Mouse (Mus musculus): Measurements from ENCODE around the gene Creb5. TPM values are rescaled to one million over a fixed set of nuclear protein-coding genes. Genes with fewer than 3 reads are reported as not detected.
A peak's percentile ranks its signal among the peaks of the same experiment; 100 is the strongest.

Gene Creb5
- polyA plus RNA-seq, 1 experiment from 2014 or later, result 13.9 TPM

DNA sequence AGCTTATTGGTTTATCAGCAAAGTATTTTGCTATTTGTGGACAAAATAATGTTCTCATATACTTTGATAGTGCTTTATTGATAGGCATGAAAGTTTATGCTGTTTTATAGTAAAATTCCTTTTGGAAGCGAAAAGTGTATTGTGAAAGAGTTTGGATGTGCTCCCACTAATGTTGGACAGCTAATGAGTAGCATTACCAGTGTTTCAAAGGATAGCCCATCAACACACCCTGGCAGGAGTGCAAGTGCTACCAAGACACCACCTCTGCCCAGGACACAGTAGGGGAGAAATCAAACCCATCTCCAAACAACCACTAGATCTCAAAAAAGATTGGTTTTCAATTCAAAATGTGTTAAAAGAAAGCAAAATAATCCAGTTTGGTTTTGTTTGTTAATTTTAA, 403.9 kb downstream of the Creb5 start:
- H3K27ac ChIP-seq (replicated peaks), result no peak overlapping the region
- H3K4me3 ChIP-seq, result no peak overlapping the region
- 90% methylated on average over 1 of the region's 1 CpGs for WGBS
- no peak for DNase-seq (ENCODE audit: low spot score)
- no peaks in the 10 kb centered on the region; the same call in 1 of the 2 replicates for H3K36me3 ChIP-seq (replicated peaks)
- H3K27me3 ChIP-seq (replicated peaks; ENCODE audit: low read depth, poor library complexity, severe bottlenecking), result no peaks in the 10 kb centered on the region
- no peaks in the 10 kb centered on the region for H3K9me3 ChIP-seq
- peaks cover 29% of the 10 kb centered on the region for H3K4me1 ChIP-seq

DNA sequence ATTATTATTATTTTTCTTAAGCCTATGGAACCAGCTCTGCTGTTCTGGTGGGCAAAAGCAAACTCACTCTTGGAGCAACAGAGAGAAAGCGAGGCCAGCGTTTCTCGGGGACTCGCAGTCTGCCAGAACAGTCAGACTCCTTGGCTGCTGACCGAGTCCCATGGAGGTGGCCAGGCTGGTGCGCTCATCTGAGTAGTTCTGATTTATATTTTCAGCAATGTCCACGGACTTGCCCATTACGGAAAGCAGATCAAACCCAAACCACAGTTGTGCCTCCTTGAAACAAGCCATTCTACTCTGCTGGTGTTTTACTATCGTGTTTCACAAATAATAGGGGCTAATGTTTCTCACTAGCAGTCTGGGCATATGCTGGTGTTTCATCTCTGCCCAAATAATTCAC, 408.1 kb downstream of the Creb5 start:
- Histone ChIP-seq H3K27ac (replicated peaks) (no peak overlapping the region), H3K4me1 (peaks cover 39% of the 10 kb centered on the region), H3K4me3 (no peak overlapping the region), H3K9me3 (no peaks in the 10 kb centered on the region), H3K36me3 (replicated peaks) (no peaks in the 10 kb centered on the region; the same call in 1 of the 2 replicates), H3K27me3 (replicated peaks; ENCODE audit: low read depth, poor library complexity, severe bottlenecking) (no peaks in the 10 kb centered on the region)
- 75% methylated on average over 9 of the region's 9 CpGs for WGBS
- DNase-seq (ENCODE audit: low spot score), result no peak

DNA sequence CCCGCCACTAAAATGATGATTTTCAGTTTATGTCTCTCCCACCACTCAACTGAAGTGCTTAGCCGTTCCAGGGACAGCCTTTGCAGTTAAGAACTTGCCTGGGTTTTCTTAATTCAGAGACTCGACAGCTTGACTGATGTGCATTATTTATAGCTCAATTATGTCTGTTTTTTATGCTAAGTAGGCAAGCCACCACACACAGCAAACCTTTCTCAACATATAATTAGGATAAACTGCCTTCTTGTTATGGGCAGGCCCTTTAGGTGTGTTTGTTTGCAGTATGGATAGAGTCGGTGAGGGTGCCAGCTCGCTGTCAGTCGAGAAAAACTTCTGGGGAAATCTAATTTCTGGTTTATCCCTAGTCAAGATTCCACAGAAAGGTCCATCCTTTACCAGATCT, 409.4 kb downstream of the Creb5 start:
- Histone ChIP-seq H3K27ac (replicated peaks) (no peak overlapping the region), H3K36me3 (replicated peaks) (no peaks in the 10 kb centered on the region; the same call in 1 of the 2 replicates), H3K4me1 (peaks cover 39% of the 10 kb centered on the region), H3K4me3 (no peak overlapping the region), H3K27me3 (replicated peaks; ENCODE audit: low read depth, poor library complexity, severe bottlenecking) (no peaks in the 10 kb centered on the region), H3K9me3 (no peaks in the 10 kb centered on the region)
- WGBS, result 70% methylated on average over 6 of the region's 6 CpGs
- no peak for DNase-seq (ENCODE audit: low spot score)

DNA sequence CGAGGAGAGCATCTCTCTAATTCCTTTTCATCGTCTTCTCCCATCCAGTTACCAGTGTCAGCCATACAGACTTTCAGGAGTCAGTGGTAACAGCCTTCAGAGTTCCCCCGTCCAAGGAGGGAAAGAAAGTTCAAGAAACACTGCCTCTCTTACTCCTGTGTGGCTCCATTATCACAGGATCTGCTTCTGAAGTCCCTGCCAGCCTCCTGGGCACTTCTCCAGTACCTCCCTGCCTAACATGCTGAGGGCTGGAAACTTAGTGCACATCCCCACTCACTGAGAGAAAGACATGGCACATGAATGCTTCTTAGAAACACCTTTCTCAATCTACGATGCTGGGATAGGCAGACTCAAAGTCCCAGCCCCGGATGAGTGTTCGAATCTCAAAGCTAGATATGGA, 409.9 kb downstream of the Creb5 start:
- no peak for DNase-seq (ENCODE audit: low spot score)
- H3K27me3 ChIP-seq (replicated peaks; ENCODE audit: low read depth, poor library complexity, severe bottlenecking), result no peaks in the 10 kb centered on the region
- no peaks in the 10 kb centered on the region; the same call in 1 of the 2 replicates for H3K36me3 ChIP-seq (replicated peaks)
- H3K27ac ChIP-seq (replicated peaks), result no peak overlapping the region
- no peaks in the 10 kb centered on the region for H3K9me3 ChIP-seq
- WGBS, result 80% methylated on average over 6 of the region's 6 CpGs
- no peak overlapping the region for H3K4me3 ChIP-seq
- H3K4me1 ChIP-seq, result peaks cover 39% of the 10 kb centered on the region

DNA sequence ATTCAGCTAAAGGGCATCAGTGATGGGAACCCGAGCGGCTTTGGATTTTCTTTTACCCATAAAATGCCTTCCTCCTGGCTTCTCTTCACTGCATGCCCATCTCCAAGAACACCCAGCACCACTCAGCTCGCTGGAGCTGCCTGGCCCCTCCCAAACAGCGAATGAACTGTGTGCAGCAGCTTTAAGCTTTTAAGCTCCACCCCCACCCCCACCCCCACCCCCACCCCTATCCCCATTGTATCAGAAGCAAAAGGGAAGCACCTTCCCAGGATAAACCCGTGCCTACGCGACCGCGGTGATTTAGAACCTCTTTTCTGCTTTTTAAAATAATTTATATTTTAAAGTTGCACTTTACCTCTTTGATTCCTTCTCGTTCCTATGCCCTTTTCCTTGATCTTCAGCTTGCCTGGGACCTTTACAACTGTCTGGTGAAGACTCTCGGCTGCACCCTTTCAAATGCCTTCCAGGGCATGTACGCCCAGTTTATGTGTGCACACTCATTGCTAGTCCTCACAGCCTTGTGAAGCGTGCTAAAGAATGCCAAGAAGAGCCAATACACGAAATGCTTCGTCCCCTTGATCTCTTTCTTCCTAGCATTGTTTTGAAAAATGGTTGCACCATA, 411.2 kb downstream of the Creb5 start:
- no peaks in the 10 kb centered on the region for H3K27me3 ChIP-seq (replicated peaks; ENCODE audit: low read depth, poor library complexity, severe bottlenecking)
- peak overlapping the region; percentile 44 for H3K4me3 ChIP-seq
- peaks cover 34% of the 10 kb centered on the region for H3K4me1 ChIP-seq
- peak overlapping the region; percentile 77 for H3K27ac ChIP-seq (replicated peaks)
- H3K9me3 ChIP-seq, result no peaks in the 10 kb centered on the region
- DNase-seq (ENCODE audit: low spot score), result peak; percentile 77
- WGBS, result 8% methylated on average over 15 of the region's 15 CpGs
- no peaks in the 10 kb centered on the region for H3K36me3 ChIP-seq (replicated peaks)

DNA sequence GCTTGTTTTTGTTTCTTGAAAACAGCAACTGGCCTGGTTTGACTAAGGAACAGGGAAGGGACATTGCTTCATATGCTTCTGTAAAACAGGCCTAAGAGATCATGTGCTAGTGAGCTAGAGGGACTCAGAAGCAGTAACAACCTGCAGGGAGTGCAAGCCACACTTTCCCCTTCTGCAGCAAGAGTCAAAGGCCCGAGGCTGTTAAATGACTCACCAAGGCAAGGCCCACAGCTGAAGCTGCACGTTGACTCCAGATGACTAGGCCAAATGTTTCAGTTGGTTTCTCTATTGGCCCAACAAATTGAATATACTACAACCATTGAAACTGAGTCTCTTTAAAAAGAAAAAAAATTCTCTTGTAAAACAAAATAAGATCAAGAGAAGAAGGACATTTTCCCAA, 417.4 kb downstream of the Creb5 start:
- Histone ChIP-seq H3K9me3 (no peaks in the 10 kb centered on the region), H3K27me3 (replicated peaks; ENCODE audit: low read depth, poor library complexity, severe bottlenecking) (no peaks in the 10 kb centered on the region), H3K27ac (replicated peaks) (no peak overlapping the region), H3K4me1 (0 out of 2 replicates have a peak, but pooled peaks cover 3% of the 10 kb centered on the region), H3K36me3 (replicated peaks) (no peaks in the 10 kb centered on the region), H3K4me3 (no peak overlapping the region)
- no peak for DNase-seq (ENCODE audit: low spot score)
- 44% methylated on average over 2 of the region's 2 CpGs for WGBS

DNA sequence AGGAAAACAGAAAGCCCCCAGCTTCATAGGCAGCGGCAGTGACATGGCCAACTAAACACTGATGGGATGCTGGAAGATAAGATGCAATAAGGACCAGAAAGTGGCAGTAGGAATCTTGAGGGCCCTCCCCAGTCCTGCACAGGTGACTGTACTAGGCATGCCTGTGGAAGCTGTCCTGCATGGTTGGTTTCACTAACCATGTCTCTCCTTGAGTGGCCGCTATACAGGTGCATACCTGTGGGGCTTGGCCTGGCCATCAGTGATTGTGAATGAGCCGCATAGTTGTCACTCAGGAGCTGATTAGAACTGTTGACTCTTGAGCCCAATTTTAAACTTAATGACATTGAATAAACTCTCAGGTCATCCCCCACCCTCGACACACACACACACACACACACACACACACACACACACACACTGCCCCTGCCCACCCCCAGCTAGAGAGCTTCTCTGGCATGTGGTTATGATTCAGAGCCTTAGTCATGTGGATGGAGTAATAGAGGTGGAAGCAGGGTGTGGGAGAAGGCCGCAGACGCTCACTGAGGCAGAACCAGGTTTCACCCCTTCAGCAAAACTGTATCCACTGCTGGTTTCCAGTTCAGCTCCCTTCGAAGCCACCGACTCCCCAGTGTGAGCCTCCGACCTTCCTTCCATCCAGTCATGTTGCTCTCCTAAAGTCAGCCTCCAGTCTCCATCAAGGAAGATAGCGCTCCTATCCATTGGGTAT, 419.7 kb downstream of the Creb5 start:
- 91% methylated on average over 10 of the region's 10 CpGs for WGBS
- Histone ChIP-seq H3K27ac (replicated peaks) (no peak overlapping the region), H3K27me3 (replicated peaks; ENCODE audit: low read depth, poor library complexity, severe bottlenecking) (no peaks in the 10 kb centered on the region), H3K4me1 (0 out of 2 replicates have a peak, but pooled peaks cover 3% of the 10 kb centered on the region), H3K36me3 (replicated peaks) (no peaks in the 10 kb centered on the region), H3K4me3 (no peak overlapping the region), H3K9me3 (no peaks in the 10 kb centered on the region)
- no peak for DNase-seq (ENCODE audit: low spot score)

DNA sequence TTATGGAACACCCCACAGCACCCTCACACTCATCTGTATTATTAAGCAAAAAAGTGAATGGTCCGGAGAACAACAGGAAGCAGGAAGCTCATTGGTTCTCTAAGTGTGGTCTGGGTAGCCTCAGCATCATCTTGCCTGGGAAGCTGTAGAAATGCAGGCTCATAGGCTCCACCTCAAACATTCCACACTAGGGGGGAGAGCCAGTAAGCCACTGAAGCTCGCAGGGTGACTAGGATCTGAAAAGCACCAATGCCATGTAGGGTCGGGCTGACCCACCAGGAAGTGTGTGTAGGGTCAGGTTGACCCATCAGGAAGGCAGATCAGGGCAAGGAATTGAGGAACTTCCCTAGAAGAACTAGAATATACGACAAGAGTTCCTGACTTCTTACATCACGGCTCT, 420.7 kb downstream of the Creb5 start:
- Histone ChIP-seq H3K4me1 (0 out of 2 replicates have a peak, but pooled peaks cover 3% of the 10 kb centered on the region), H3K27me3 (replicated peaks; ENCODE audit: low read depth, poor library complexity, severe bottlenecking) (no peaks in the 10 kb centered on the region), H3K27ac (replicated peaks) (no peak overlapping the region), H3K9me3 (no peaks in the 10 kb centered on the region), H3K4me3 (no peak overlapping the region), H3K36me3 (replicated peaks) (no peaks in the 10 kb centered on the region)
- DNase-seq (ENCODE audit: low spot score), result no peak
- WGBS, result 65% methylated on average over 5 of the region's 5 CpGs

DNA sequence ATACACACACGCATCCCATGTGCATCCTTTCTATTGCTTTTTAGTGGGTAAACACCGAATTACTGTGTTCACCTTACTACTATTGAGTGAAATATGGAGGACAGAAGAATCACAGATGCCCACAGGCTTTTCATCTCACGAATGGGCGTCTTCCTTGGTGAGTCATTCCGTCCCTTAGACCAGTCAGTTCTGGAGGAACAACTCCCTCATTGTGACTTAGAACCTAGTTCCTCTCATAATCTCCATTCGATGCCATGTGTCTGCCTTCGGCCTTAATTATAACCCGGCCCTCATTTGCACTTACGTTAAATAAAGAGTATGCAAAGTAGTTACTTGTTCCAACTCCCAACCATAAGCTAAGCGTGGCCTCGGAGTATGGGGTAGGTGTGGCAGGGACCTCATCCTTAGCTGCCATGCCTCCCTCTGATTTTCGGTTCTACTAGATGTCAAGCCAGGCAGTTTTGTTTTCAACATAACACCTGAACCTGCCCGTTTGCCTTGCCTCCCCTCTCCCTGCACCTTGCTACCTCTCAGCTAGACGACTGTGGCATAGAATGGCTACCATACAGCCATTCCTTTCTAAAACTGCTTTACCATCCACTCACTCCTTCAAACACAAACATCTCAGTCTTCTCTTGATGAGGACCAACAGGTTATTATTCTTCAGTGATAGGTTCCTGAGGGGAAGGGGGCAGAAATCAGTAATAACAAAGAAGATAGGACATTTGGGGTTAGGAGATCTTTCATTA, 422.8 kb downstream of the Creb5 start:
- Histone ChIP-seq H3K4me3 (no peak overlapping the region), H3K36me3 (replicated peaks) (no peaks in the 10 kb centered on the region), H3K4me1 (0 out of 2 replicates have a peak, but pooled peaks cover 3% of the 10 kb centered on the region), H3K27me3 (replicated peaks; ENCODE audit: low read depth, poor library complexity, severe bottlenecking) (no peaks in the 10 kb centered on the region), H3K27ac (replicated peaks) (no peak overlapping the region), H3K9me3 (no peaks in the 10 kb centered on the region)
- 91% methylated on average over 14 of the region's 14 CpGs for WGBS
- DNase-seq (ENCODE audit: low spot score), result no peak

DNA sequence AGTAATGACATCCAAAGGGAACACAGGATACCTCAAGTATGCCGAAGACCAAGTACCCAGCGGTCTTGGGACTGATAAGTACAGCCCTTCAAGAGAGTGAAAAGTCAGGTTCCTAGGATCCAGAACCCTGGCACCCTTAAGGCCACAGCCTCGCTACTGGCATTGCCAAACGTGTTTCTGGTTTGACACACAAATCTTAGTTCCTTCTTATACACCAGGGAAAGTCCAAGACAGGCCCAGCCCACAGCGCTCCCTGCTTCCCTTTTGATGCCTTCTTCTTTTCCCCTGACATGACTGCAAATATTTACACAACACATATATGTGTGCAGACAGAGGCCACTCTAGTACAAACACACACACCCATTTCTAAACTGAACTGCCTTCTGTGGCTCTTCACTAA, 423.5 kb downstream of the Creb5 start:
- WGBS, result 89% methylated on average over 5 of the region's 5 CpGs
- Histone ChIP-seq H3K27me3 (replicated peaks; ENCODE audit: low read depth, poor library complexity, severe bottlenecking) (no peaks in the 10 kb centered on the region), H3K27ac (replicated peaks) (no peak overlapping the region), H3K9me3 (no peaks in the 10 kb centered on the region), H3K36me3 (replicated peaks) (no peaks in the 10 kb centered on the region), H3K4me1 (0 out of 2 replicates have a peak, but pooled peaks cover 3% of the 10 kb centered on the region), H3K4me3 (no peak overlapping the region)
- DNase-seq (ENCODE audit: low spot score), result no peak

DNA sequence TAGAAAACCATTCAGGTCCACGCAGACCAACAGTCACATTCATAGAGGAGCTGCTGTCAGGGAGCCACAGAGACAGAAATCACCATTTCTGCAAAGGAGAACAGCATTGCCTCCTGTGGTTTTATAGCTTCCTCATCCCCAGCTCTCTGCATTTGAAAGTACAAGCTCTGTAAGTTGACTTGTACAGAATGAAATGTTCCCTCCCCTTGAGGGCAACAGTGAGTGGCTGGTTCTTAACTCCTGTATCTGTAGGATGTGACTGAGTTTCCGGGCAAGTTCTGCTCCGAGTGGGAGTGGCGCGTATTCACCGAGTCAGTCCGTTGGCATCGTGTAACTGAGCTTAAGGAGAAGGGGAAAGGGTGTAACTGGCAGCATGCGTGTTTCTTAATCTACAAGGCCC, 426.1 kb downstream of the Creb5 start:
- 89% methylated on average over 9 of the region's 9 CpGs for WGBS
- no peaks in the 10 kb centered on the region for H3K36me3 ChIP-seq (replicated peaks)
- H3K27me3 ChIP-seq (replicated peaks; ENCODE audit: low read depth, poor library complexity, severe bottlenecking), result no peaks in the 10 kb centered on the region
- no peak for DNase-seq (ENCODE audit: low spot score)
- no peak overlapping the region for H3K27ac ChIP-seq (replicated peaks)
- H3K9me3 ChIP-seq, result no peaks in the 10 kb centered on the region
- H3K4me1 ChIP-seq, result no peaks in the 10 kb centered on the region
- H3K4me3 ChIP-seq, result no peak overlapping the region

DNA sequence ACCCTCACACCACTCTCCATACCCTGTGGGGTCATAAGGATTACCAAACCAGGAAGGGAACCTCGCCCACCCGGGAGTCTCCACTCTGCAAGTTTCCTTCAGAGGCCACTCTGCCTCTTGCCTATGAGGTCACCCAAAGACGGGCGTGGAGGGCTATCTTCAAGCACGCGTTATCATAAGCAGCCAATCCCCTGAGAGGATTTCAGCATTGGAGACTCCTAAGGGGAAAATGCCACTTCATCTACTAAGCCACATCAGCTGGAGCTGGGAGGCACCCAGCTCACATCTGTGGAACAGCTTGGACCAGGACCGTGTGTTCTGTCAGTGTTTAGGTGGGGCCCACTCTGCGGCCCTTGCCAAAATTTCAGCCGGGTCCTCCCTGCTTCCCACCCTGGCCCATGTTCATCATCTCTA, 427.8 kb downstream of the Creb5 start:
- Histone ChIP-seq H3K27me3 (replicated peaks; ENCODE audit: low read depth, poor library complexity, severe bottlenecking) (no peaks in the 10 kb centered on the region), H3K27ac (replicated peaks) (no peak overlapping the region), H3K9me3 (no peaks in the 10 kb centered on the region), H3K4me1 (no peaks in the 10 kb centered on the region), H3K4me3 (no peak overlapping the region), H3K36me3 (replicated peaks) (no peaks in the 10 kb centered on the region)
- no peak for DNase-seq (ENCODE audit: low spot score)
- WGBS, result 87% methylated on average over 9 of the region's 9 CpGs

Data from embryonic facial prominence, embryonic 10.5 days (tissue).